20 mouse cellular contexts compared by ENCODE assay signal in the genomic region with DNA sequence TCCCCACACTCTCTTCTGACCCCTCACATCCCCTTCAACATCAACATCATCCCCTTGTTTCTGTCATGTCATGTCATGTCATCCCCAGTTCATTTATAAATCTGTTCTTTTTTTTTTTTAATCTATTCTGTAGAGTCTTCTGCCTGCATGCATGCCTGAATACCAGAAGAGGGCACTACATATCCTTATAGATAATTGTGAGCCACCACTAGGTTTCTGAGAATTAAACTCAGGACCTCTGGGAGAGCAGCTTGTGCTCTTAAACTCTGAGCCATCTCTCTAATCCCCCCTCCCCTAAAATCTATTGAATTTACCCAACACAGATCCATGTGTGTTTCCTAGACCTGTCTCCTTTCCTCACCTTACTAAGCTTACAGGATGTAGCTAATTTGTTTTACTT. TPM values are rescaled to one million over a fixed set of nuclear protein-coding genes. Genes with fewer than 3 reads are reported as not detected.
DNase-seq lines count a peak whose midpoint lies in the region; ATAC-seq and TF ChIP-seq lines count a peak whose summit lies in the region.
"Had no signal": no experiment of that assay in that cellular context is flagged by ENCODE, and none has a peak within 500 bp of the region (broad histone marks: within the 10 kb centered on the region; RNA-seq: fewer than 3 reads in every experiment).

No protein-coding gene starts in this region.

- no peaks in the 10 kb centered on the region for H3K36me3 ChIP-seq in heart, postnatal 0 days (replicated peaks; ENCODE audit: control insufficient read depth, insufficient read depth, low read length)
- H3K36me3 ChIP-seq in lung, embryonic 14.5 days (ENCODE audit: insufficient read depth), result no peaks in the 10 kb centered on the region
- no peaks in the 10 kb centered on the region for H3K36me3 ChIP-seq in stomach, postnatal 0 days (ENCODE audit: control insufficient read depth, insufficient read depth, low read length)
- H3K36me3 ChIP-seq: heart, embryonic 12.5 days; limb, embryonic 12.5 days had no signal

- H3K9ac ChIP-seq in heart, postnatal 0 days (replicated peaks; ENCODE audit: low read depth, low read length), result no peak overlapping the region
- H3K9ac ChIP-seq in lung, embryonic 14.5 days, result no peak overlapping the region
- H3K9ac ChIP-seq in stomach, postnatal 0 days (ENCODE audit: low read length), result no peak overlapping the region
- H3K9ac ChIP-seq: heart, embryonic 12.5 days; limb, embryonic 12.5 days; liver, embryonic 14.5 days had no signal

- no peak overlapping the region for H3K27ac ChIP-seq in heart, postnatal 0 days (ENCODE audit: low read depth)
- no peak overlapping the region for H3K27ac ChIP-seq in lung, embryonic 14.5 days (ENCODE audit: low read depth)
- no peak overlapping the region for H3K27ac ChIP-seq in stomach, postnatal 0 days (replicated peaks)
- H3K27ac ChIP-seq: limb, embryonic 12.5 days; liver, embryonic 14.5 days had no signal

- TF ChIP-seq EP300 in heart, postnatal 0 days (IDR thresholded peaks at IDR 0.05; ENCODE audit: low read depth), result no peak
- TF ChIP-seq EP300 in stomach, postnatal 0 days (optimal IDR thresholded peaks at IDR 0.05), result no peak

- intact Hi-C loops in gastrocnemius, postnatal 14 days (cut with DNase I; ENCODE audit: low total_unique reads), result no loop called here

- DNase-seq in heart, postnatal 0 days (ENCODE audit: low spot score), result no peak
- DNase-seq in heart, adult 8-10 months (ENCODE audit: low spot score), result no peak
- peak; percentile 19 for DNase-seq in lung, embryonic 14.5 days
- no peak for DNase-seq in lung, postnatal 10 days
- DNase-seq in R1 (ENCODE audit: low read depth, low spot score), result peak; percentile 32
- no peak for DNase-seq in stomach, postnatal 0 days (ENCODE audit: low spot score)
- no peak for DNase-seq in gastrocnemius, postnatal 14 days
- DNase-seq: cerebellum, adult 11-12 months; heart, postnatal 4 days; kidney, adult 11 months; lung, postnatal 14 days; thymus, postnatal 4 days had no signal

- no peaks in the 10 kb centered on the region for H3K4me1 ChIP-seq in heart, postnatal 0 days (ENCODE audit: control insufficient read depth, insufficient read depth)
- no peaks in the 10 kb centered on the region for H3K4me1 ChIP-seq in lung, embryonic 14.5 days (ENCODE audit: insufficient read depth)
- no peaks in the 10 kb centered on the region for H3K4me1 ChIP-seq in stomach, postnatal 0 days (replicated peaks; ENCODE audit: control insufficient read depth, insufficient read depth)
- H3K4me1 ChIP-seq: heart, embryonic 12.5 days; limb, embryonic 12.5 days had no signal

- H3K4me3 ChIP-seq in heart, postnatal 0 days (ENCODE audit: low read depth, low read length), result no peak overlapping the region
- H3K4me3 ChIP-seq in lung, embryonic 14.5 days (ENCODE audit: low read depth, low read length), result no peak overlapping the region
- H3K4me3 ChIP-seq in stomach, postnatal 0 days (ENCODE audit: low read depth, low read length), result no peak overlapping the region
- H3K4me3 ChIP-seq: heart, embryonic 12.5 days; limb, embryonic 12.5 days; myocyte had no signal

- H3K4me2 ChIP-seq in heart, postnatal 0 days (ENCODE audit: low read depth, low read length), result no peak overlapping the region
- no peak overlapping the region for H3K4me2 ChIP-seq in lung, embryonic 14.5 days
- no peak overlapping the region for H3K4me2 ChIP-seq in stomach, postnatal 0 days (replicated peaks; ENCODE audit: low read depth)
- H3K4me2 ChIP-seq: heart, embryonic 12.5 days; limb, embryonic 12.5 days had no signal

- peak; percentile 22; the same call in 1 of the 2 replicates for TF ChIP-seq CTCF in heart, postnatal 0 days (IDR thresholded peaks at IDR 0.05; ENCODE audit: low read depth)
- no peak; the same call in 1 of the 2 replicates for TF ChIP-seq CTCF in lung, embryonic 14.5 days (IDR thresholded peaks at IDR 0.05; ENCODE audit: low read depth)
- TF ChIP-seq CTCF in stomach, postnatal 0 days (IDR thresholded peaks at IDR 0.05; ENCODE audit: low read depth), result peak; percentile 59

- H3K27me3 ChIP-seq in heart, postnatal 0 days (ENCODE audit: control insufficient read depth, insufficient read depth, low read length), result no peaks in the 10 kb centered on the region
- no peaks in the 10 kb centered on the region for H3K27me3 ChIP-seq in lung, embryonic 14.5 days (ENCODE audit: insufficient read depth, low read length)
- H3K27me3 ChIP-seq in stomach, postnatal 0 days (ENCODE audit: control insufficient read depth, insufficient read depth, low read length), result no peaks in the 10 kb centered on the region
- H3K27me3 ChIP-seq: heart, embryonic 12.5 days; limb, embryonic 12.5 days; Patski had no signal

- no peaks in the 10 kb centered on the region for H3K9me3 ChIP-seq in heart, postnatal 0 days (replicated peaks; ENCODE audit: control insufficient read depth, low read length)
- no peaks in the 10 kb centered on the region for H3K9me3 ChIP-seq in lung, embryonic 14.5 days (ENCODE audit: low read depth, low read length)
- H3K9me3 ChIP-seq in stomach, postnatal 0 days (ENCODE audit: control insufficient read depth, low read length), result no peaks in the 10 kb centered on the region
- H3K9me3 ChIP-seq: heart, embryonic 12.5 days; limb, embryonic 12.5 days had no signal

- ATAC-seq in heart, postnatal 0 days (ENCODE audit: insufficient read depth, low read depth), result no peak
- ATAC-seq in lung, embryonic 14.5 days (ENCODE audit: insufficient read depth), result no peak
- ATAC-seq in stomach, postnatal 0 days (ENCODE audit: low FRiP score, low TSS enrichment), result no peak
- ATAC-seq: Patski had no signal

RNA-seq across cellular contexts. Expression of gene Vmn1r207-ps, which starts 18.1 kb away (rescaled TPM):
- not detected in 2 replicates for total RNA-seq in heart, postnatal 0 days (2014; rRNA removed; ENCODE audit: low replicate concordance)
- polyA plus RNA-seq in heart, postnatal 0 days (2015; fragmentation: Nextera tagmentation; extraction: Ambion mirVana), result not detected in 2 replicates
- not detected for total RNA-seq in heart, adult 8-10 months (2022)
- not detected in 2 replicates for polyA plus RNA-seq in lung, embryonic 14.5 days (2014; fragmentation: Nextera tagmentation; extraction: Ambion mirVana)
- polyA plus RNA-seq in stomach, postnatal 0 days (2015; fragmentation: Nextera tagmentation; extraction: Ambion mirVana), result not detected in 2 replicates
- not detected for total RNA-seq in gastrocnemius, postnatal 14 days (2021)
- total RNA-seq: gastrocnemius, postnatal 4 days; heart, postnatal 4 days; megakaryocyte-erythroid progenitor cell, adult 5-6 weeks had no signal
- polyA plus RNA-seq: heart, embryonic 12.5 days; limb, embryonic 12.5 days; liver, embryonic 14.5 days; myocyte; Patski had no signal

RNA-seq across cellular contexts. Expression of gene Vmn1r208, which starts 29.7 kb away (rescaled TPM):
- total RNA-seq in heart, postnatal 0 days (2014; rRNA removed; ENCODE audit: low replicate concordance), result not detected in 2 replicates
- polyA plus RNA-seq in heart, postnatal 0 days (2015; fragmentation: Nextera tagmentation; extraction: Ambion mirVana), result not detected in 2 replicates
- not detected for total RNA-seq in heart, adult 8-10 months (2022)
- not detected in 2 replicates for polyA plus RNA-seq in lung, embryonic 14.5 days (2014; fragmentation: Nextera tagmentation; extraction: Ambion mirVana)
- 0.04 TPM in 1 of 2 replicates, not detected in the other for polyA plus RNA-seq in stomach, postnatal 0 days (2015; fragmentation: Nextera tagmentation; extraction: Ambion mirVana)
- not detected for total RNA-seq in gastrocnemius, postnatal 14 days (2021)
- total RNA-seq: gastrocnemius, postnatal 4 days; heart, postnatal 4 days; left cerebral cortex, adult 18-20 months; megakaryocyte-erythroid progenitor cell, adult 5-6 weeks had no signal
- polyA plus RNA-seq: heart, embryonic 12.5 days; limb, embryonic 12.5 days; liver, embryonic 14.5 days; myocyte; Patski had no signal

Comparison
In these comparisons a context has a peak if more than half of its experiments do, and no peak if none do; other contexts are left out.
1. DNase-seq: peak in lung, embryonic 14.5 days (single experiment) and R1 (single experiment); none in heart, postnatal 0 days (single experiment), heart, adult 8-10 months (single experiment), lung, postnatal 10 days (single experiment), stomach, postnatal 0 days (single experiment) and gastrocnemius, postnatal 14 days (single experiment).